In the genomic region with DNA sequence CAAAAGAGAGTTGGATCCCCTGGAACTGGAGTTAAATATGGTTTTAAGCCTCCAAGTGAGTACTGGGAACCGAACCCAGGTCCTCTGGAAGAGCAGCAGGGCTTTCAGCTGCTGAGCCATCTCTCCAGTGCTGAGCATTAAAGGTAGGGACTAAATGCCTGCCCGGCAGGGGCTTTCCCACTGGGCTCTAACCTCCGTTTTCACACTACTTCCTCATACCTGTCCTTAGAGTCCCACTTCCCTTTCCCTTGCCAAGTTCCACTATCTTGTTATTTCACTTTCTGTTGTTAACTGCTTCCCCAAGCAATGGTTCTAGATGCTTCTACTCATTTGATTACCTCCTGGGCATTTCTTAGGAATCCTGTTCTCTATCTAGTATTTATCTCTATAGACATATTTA, we compare ENCODE assay signal across 21 mouse cellular contexts.
DNase-seq lines count a peak whose midpoint lies in the region; ATAC-seq and TF ChIP-seq lines count a peak whose summit lies in the region.
"Had no signal": no experiment of that assay in that cellular context is flagged by ENCODE, and none has a peak within 500 bp of the region (broad histone marks: within the 10 kb centered on the region; RNA-seq: fewer than 3 reads in every experiment).

No protein-coding gene starts in this region.

- no peak overlapping the region for H3K4me3 ChIP-seq in heart, embryonic 16.5 days (ENCODE audit: low read length)
- H3K4me3 ChIP-seq in spleen, adult 2 months (ENCODE audit: extremely low read depth, insufficient read depth, insufficient read length) = no peak overlapping the region
- H3K4me3 ChIP-seq in small intestine, adult 2 months (ENCODE audit: low read depth, low read length) = no peak overlapping the region
- H3K4me3 ChIP-seq: embryonic facial prominence, embryonic 12.5 days; erythroblast, embryonic 14.5 days; liver, embryonic 15.5 days; midbrain, embryonic 12.5 days; neural tube, embryonic 13.5 days had no signal

- H3K27me3 ChIP-seq in heart, embryonic 16.5 days (ENCODE audit: control insufficient read depth, insufficient read depth, low read length) = no peaks in the 10 kb centered on the region
- no peaks in the 10 kb centered on the region for H3K27me3 ChIP-seq in spleen, adult 2 months (ENCODE audit: control insufficient read depth, insufficient read depth, low read length)
- no peaks in the 10 kb centered on the region for H3K27me3 ChIP-seq in small intestine, adult 2 months (ENCODE audit: control insufficient read depth, insufficient read depth, low read length)
- H3K27me3 ChIP-seq: embryonic facial prominence, embryonic 12.5 days; midbrain, embryonic 12.5 days; neural tube, embryonic 13.5 days had no signal

- no peak for DNase-seq in heart, postnatal 36 days
- peak; percentile 45 to 47 for DNase-seq in spleen, adult 2 months (ENCODE audit: low read depth in 1 of 2, low spot score in 2 of 2)
- no peak for DNase-seq in spleen, adult 12 weeks (ENCODE audit: low spot score)
- DNase-seq in adrenal gland, adult 2 months = no peak
- no peak for DNase-seq in embryo, embryonic 9.5 days (ENCODE audit: extremely low spot score)
- DNase-seq: cerebellum, adult 8-10 months; gastrocnemius, postnatal 14 days; kidney, adult 11 months; right cerebral cortex, postnatal 25 days; thymus, postnatal 4 days had no signal

- WGBS in heart, embryonic 16.5 days = 72% methylated on average over 3 of the region's 3 CpGs
- 37% methylated on average over 3 of the region's 3 CpGs for WGBS in spleen, adult 2 months
- WGBS in small intestine, adult 2 months = 22% methylated on average over 3 of the region's 3 CpGs

- H3K4me2 ChIP-seq in heart, embryonic 16.5 days (ENCODE audit: low read depth, low read length) = no peak overlapping the region
- H3K4me2 ChIP-seq: embryonic facial prominence, embryonic 12.5 days; liver, embryonic 15.5 days; midbrain, embryonic 12.5 days; neural tube, embryonic 13.5 days had no signal

- H3K9me3 ChIP-seq in heart, embryonic 16.5 days (replicated peaks; ENCODE audit: control insufficient read depth, low read length) = no peaks in the 10 kb centered on the region
- H3K9me3 ChIP-seq: embryonic facial prominence, embryonic 12.5 days; liver, embryonic 15.5 days; midbrain, embryonic 12.5 days; neural tube, embryonic 13.5 days had no signal

- TF ChIP-seq CTCF in spleen, adult 2 months (IDR thresholded peaks at IDR 0.05; ENCODE audit: extremely low read depth, insufficient read depth, insufficient read length, insufficient replicate concordance) = no peak
- no peak for TF ChIP-seq CTCF in small intestine, adult 2 months (IDR thresholded peaks at IDR 0.05; ENCODE audit: extremely low read depth, insufficient read length, insufficient replicate concordance, low read depth, low read length)

- no peak for TF ChIP-seq POLR2A in spleen, adult 2 months (IDR thresholded peaks at IDR 0.05; ENCODE audit: low read depth, low read length)
- no peak for TF ChIP-seq POLR2A in small intestine, adult 2 months (IDR thresholded peaks at IDR 0.05; ENCODE audit: low read depth, low read length)

- no peak for ATAC-seq in heart, embryonic 16.5 days (replicated peaks; ENCODE audit: extremely low read depth, insufficient read depth, low FRiP score)
- ATAC-seq in granulocyte monocyte progenitor cell, adult 5-6 weeks (replicated peaks; ENCODE audit: poor library complexity, severe bottlenecking) = peak; percentile 60
- ATAC-seq: forebrain, embryonic 14.5 days had no signal

- no peak overlapping the region for H3K9ac ChIP-seq in heart, embryonic 16.5 days (ENCODE audit: low read length)
- H3K9ac ChIP-seq: embryonic facial prominence, embryonic 12.5 days; liver, embryonic 15.5 days; midbrain, embryonic 12.5 days; neural tube, embryonic 13.5 days had no signal

- H3K27ac ChIP-seq in heart, embryonic 16.5 days (ENCODE audit: low read length) = 0 out of 2 replicates have a peak overlapping the region, but pooled peaks have one; percentile 15
- H3K27ac ChIP-seq in spleen, adult 2 months (ENCODE audit: insufficient read depth, low read length) = no peak overlapping the region
- peak overlapping the region; percentile 74 for H3K27ac ChIP-seq in small intestine, adult 2 months (ENCODE audit: insufficient read depth, low read depth, low read length)
- H3K27ac ChIP-seq: embryonic facial prominence, embryonic 12.5 days; kidney, postnatal 0 days; liver, embryonic 15.5 days; macrophage; midbrain, embryonic 12.5 days; neural tube, embryonic 13.5 days had no signal

- H3K4me1 ChIP-seq in heart, embryonic 16.5 days (ENCODE audit: control insufficient read depth, insufficient read depth, low read length) = peaks cover 21% of the 10 kb centered on the region
- peaks cover 14% of the 10 kb centered on the region; the same call in 1 of the 2 replicates for H3K4me1 ChIP-seq in spleen, adult 2 months (ENCODE audit: control insufficient read depth, insufficient read depth, insufficient read length)
- H3K4me1 ChIP-seq in small intestine, adult 2 months (ENCODE audit: control insufficient read depth, insufficient read depth, insufficient read length, low read length) = peaks cover 11% of the 10 kb centered on the region; the same call in 1 of the 2 replicates

- no peaks in the 10 kb centered on the region for H3K36me3 ChIP-seq in heart, embryonic 16.5 days (ENCODE audit: control insufficient read depth, insufficient read depth)
- H3K36me3 ChIP-seq in spleen, adult 2 months (ENCODE audit: control insufficient read depth, insufficient read depth, low read length) = no peaks in the 10 kb centered on the region
- H3K36me3 ChIP-seq in small intestine, adult 2 months (ENCODE audit: control insufficient read depth, insufficient read depth, low read length) = no peaks in the 10 kb centered on the region
- H3K36me3 ChIP-seq: embryonic facial prominence, embryonic 12.5 days; liver, embryonic 15.5 days; neural tube, embryonic 13.5 days had no signal

- intact Hi-C loops in heart, postnatal 36 days (cut with DNase I) = no loop called here

Comparison
In these comparisons a context has a peak if more than half of its experiments do, and no peak if none do; other contexts are left out.
1. DNase-seq: peak in spleen, adult 2 months (2 of 2); none in heart, postnatal 36 days (0 of 2), spleen, adult 12 weeks (single experiment), adrenal gland, adult 2 months (single experiment) and embryo, embryonic 9.5 days (single experiment).